Comparison of ENCODE assay signal across 8 mouse cellular contexts in the genomic region with DNA sequence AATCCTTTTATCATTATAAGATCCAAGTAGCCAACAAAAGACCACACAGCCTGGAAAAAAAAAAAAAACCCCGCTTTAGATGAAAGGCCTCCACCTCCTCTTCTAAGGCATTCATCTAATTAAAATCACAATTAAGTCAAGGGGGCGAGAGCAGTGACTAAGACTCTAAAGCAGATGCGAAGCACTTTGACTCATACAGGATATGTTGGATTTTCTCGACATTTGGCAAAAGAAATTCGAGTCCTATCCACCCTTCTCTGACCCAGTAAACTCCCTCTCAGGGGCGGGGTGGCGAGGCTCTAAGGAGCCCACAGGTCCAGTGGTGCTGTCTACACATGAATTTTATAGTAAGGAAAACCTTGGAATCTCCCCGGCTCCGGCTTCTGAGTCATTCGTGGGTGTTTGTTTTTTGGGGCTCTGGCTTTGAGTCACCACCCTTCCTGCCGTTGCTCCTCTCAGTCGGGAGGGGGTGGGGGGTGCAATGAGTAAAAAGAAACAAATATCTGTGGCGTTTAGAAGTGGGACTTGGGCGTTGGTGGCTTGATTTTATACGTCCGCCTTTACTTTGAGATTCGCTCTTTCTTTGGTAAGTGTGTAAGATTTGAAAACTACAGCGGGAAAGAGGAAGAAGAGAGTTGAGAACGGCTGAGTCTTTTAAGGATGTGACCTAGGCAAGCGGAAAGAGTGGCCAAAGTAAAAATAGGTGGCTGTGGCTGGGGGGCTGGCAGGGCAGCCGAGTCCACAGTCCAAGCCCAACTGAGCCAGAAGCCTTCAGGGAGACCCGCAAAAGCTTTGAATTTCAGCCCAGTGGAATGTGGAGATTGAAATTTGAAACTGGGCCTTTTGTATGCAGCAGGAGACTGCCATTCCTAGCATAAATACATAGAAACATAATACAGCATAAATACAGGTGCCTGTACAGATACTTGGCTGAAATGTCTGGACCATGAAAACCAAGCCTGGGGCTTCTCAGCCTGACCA.
DNase-seq lines count a peak whose midpoint lies in the region; ATAC-seq lines count a peak whose summit lies in the region.

No protein-coding gene starts in this region.

- peaks cover 17% of the 10 kb centered on the region for H3K4me1 ChIP-seq in forebrain, embryonic 12.5 days
- H3K4me1 ChIP-seq in heart, embryonic 16.5 days (ENCODE audit: control insufficient read depth, insufficient read depth, low read length), result peaks cover 9% of the 10 kb centered on the region
- peaks cover 6% of the 10 kb centered on the region for H3K4me1 ChIP-seq in liver, embryonic 16.5 days (ENCODE audit: control insufficient read depth, low read depth, low read length)
- H3K4me1 ChIP-seq in neural tube, embryonic 11.5 days (ENCODE audit: control insufficient read depth, insufficient read depth, low read length), result peaks cover 6% of the 10 kb centered on the region; the same call in 1 of the 2 replicates

- H3K4me2 ChIP-seq in forebrain, embryonic 12.5 days, result peak overlapping the region; percentile 56
- peak overlapping the region; percentile 68 for H3K4me2 ChIP-seq in heart, embryonic 16.5 days (ENCODE audit: low read depth, low read length)
- H3K4me2 ChIP-seq in liver, embryonic 16.5 days (ENCODE audit: low read depth, low read length), result peak overlapping the region; percentile 59
- peak overlapping the region; percentile 31 for H3K4me2 ChIP-seq in neural tube, embryonic 11.5 days (ENCODE audit: low read depth)

- H3K9ac ChIP-seq in forebrain, embryonic 12.5 days, result peak overlapping the region; percentile 36; the same call in 1 of the 2 replicates
- peak overlapping the region; percentile 28 for H3K9ac ChIP-seq in heart, embryonic 16.5 days (ENCODE audit: low read length)
- H3K9ac ChIP-seq in liver, embryonic 16.5 days (ENCODE audit: low read depth, low read length), result peak overlapping the region; percentile 40; the same call in 1 of the 2 replicates
- H3K9ac ChIP-seq in neural tube, embryonic 11.5 days (ENCODE audit: low read length), result no peak overlapping the region

- H3K9me3 ChIP-seq in forebrain, embryonic 12.5 days, result no peaks in the 10 kb centered on the region
- no peaks in the 10 kb centered on the region for H3K9me3 ChIP-seq in heart, embryonic 16.5 days (replicated peaks; ENCODE audit: control insufficient read depth, low read length)
- H3K9me3 ChIP-seq in liver, embryonic 16.5 days (replicated peaks; ENCODE audit: control insufficient read depth, low read length), result no peaks in the 10 kb centered on the region
- no peaks in the 10 kb centered on the region for H3K9me3 ChIP-seq in neural tube, embryonic 11.5 days (ENCODE audit: control insufficient read depth, low read length)

- ATAC-seq in forebrain, embryonic 12.5 days (ENCODE audit: low FRiP score), result peak; percentile 47; the same call in 1 of the 2 replicates
- peak; percentile 37; the same call in 1 of the 2 replicates for ATAC-seq in heart, embryonic 16.5 days (replicated peaks; ENCODE audit: extremely low read depth, insufficient read depth, low FRiP score)
- 0 out of 2 replicates have a peak, but pooled peaks have one; percentile 37 for ATAC-seq in liver, embryonic 16.5 days (ENCODE audit: low read depth)
- ATAC-seq in neural tube, embryonic 11.5 days (ENCODE audit: insufficient read depth, low FRiP score, low TSS enrichment), result no peak; the same call in 1 of the 2 replicates

- H3K27me3 ChIP-seq in forebrain, embryonic 12.5 days, result 0 out of 2 replicates have a peak, but pooled peaks cover 3% of the 10 kb centered on the region
- no peaks in the 10 kb centered on the region for H3K27me3 ChIP-seq in heart, embryonic 16.5 days (ENCODE audit: control insufficient read depth, insufficient read depth, low read length)
- no peaks in the 10 kb centered on the region for H3K27me3 ChIP-seq in liver, embryonic 16.5 days (ENCODE audit: control insufficient read depth, insufficient read depth, low read depth, low read length)
- no peaks in the 10 kb centered on the region for H3K27me3 ChIP-seq in neural tube, embryonic 11.5 days (ENCODE audit: control insufficient read depth, insufficient read depth, low read length)

- peak overlapping the region; percentile 24 for H3K4me3 ChIP-seq in forebrain, embryonic 12.5 days (replicated peaks)
- H3K4me3 ChIP-seq in heart, embryonic 16.5 days (ENCODE audit: low read length), result peak overlapping the region; percentile 44
- H3K4me3 ChIP-seq in liver, embryonic 16.5 days (ENCODE audit: low read depth, low read length), result peak overlapping the region; percentile 44
- peak overlapping the region; percentile 8; the same call in 1 of the 2 replicates for H3K4me3 ChIP-seq in neural tube, embryonic 11.5 days (ENCODE audit: low read depth, low read length)

- peak; percentile 93 for DNase-seq in 416B (ENCODE audit: low read depth)
- peak; percentile 52 to 61 for DNase-seq in adrenal gland, adult 18-20 months (ENCODE audit: low spot score in 2 of 2)
- DNase-seq in kidney, postnatal 25 days, result peak; percentile 47 to 49
- peak; percentile 25 for DNase-seq in neural tube, embryonic 11.5 days (ENCODE audit: low spot score)
- DNase-seq in thymus, postnatal 14 days, result peak; percentile 54

- H3K36me3 ChIP-seq in forebrain, embryonic 12.5 days (replicated peaks), result no peaks in the 10 kb centered on the region
- H3K36me3 ChIP-seq in heart, embryonic 16.5 days (ENCODE audit: control insufficient read depth, insufficient read depth), result no peaks in the 10 kb centered on the region
- H3K36me3 ChIP-seq in liver, embryonic 16.5 days (ENCODE audit: control insufficient read depth, insufficient read depth), result no peaks in the 10 kb centered on the region
- no peaks in the 10 kb centered on the region for H3K36me3 ChIP-seq in neural tube, embryonic 11.5 days (ENCODE audit: control insufficient read depth, insufficient read depth, low read length)

- WGBS in forebrain, embryonic 12.5 days, result 6% methylated on average over 22 of the region's 22 CpGs
- 5% methylated on average over 22 of the region's 22 CpGs for WGBS in heart, embryonic 16.5 days
- WGBS in liver, embryonic 16.5 days (ENCODE audit: insufficient replicate concordance), result 4% methylated on average over 22 of the region's 22 CpGs
- 9% methylated on average over 22 of the region's 22 CpGs for WGBS in neural tube, embryonic 11.5 days

- no peak overlapping the region for H3K27ac ChIP-seq in forebrain, embryonic 12.5 days
- H3K27ac ChIP-seq in heart, embryonic 16.5 days (ENCODE audit: low read length), result no peak overlapping the region
- peak overlapping the region; percentile 10; the same call in 1 of the 2 replicates for H3K27ac ChIP-seq in liver, embryonic 16.5 days (ENCODE audit: low read length)
- no peak overlapping the region for H3K27ac ChIP-seq in neural tube, embryonic 11.5 days (ENCODE audit: low read depth, low read length)

Comparison
In these comparisons a context has a peak if more than half of its experiments do, and no peak if none do; other contexts are left out.
1. DNase-seq: peak in every context shown above with its lines; median percentile 93 in 416B; 56 in adrenal gland, adult 18-20 months; 54 in thymus, postnatal 14 days; 48 in kidney, postnatal 25 days; 25 in neural tube, embryonic 11.5 days.